Mouse (Mus musculus) megakaryocyte, embryonic 14.5 days (primary cell): ENCODE measurements around the gene Espl1. TPM values are rescaled to one million over a fixed set of nuclear protein-coding genes. Genes with fewer than 3 reads are reported as not detected.

ENCODE experiments used
- H3K27me3 ChIP-seq: replicated peaks from 2 replicates; pipeline ENCODE3; 2012; ENCODE audit warnings: inconsistent platforms
- H3K36me3 ChIP-seq: replicated peaks from 2 replicates; pipeline ENCODE3; 2012; ENCODE audit warnings: low read length, inconsistent platforms, mixed read lengths
- H3K4me1 ChIP-seq: 2 replicates; pipeline ENCODE4 v1.6.1; 2012; ENCODE audit warnings: inconsistent platforms
- H3K4me3 ChIP-seq: replicated peaks from 2 replicates; pipeline ENCODE3; 2012; ENCODE audit warnings: moderate library complexity, mild to moderate bottlenecking, inconsistent platforms
- H3K9me3 ChIP-seq: 2 replicates; pipeline ENCODE4 v1.6.1; 2012; ENCODE audit warnings: inconsistent platforms
- FLI1 ChIP-seq: IDR thresholded peaks from 2 replicates; pipeline ENCODE4 v1.6.1; 2012; ENCODE audit warnings: low read length, inconsistent platforms, mixed read lengths
- GATA1 ChIP-seq: IDR thresholded peaks from 3 replicates; pipeline ENCODE4 v1.6.1; 2012; ENCODE audit warnings: mixed read lengths, low read length, inconsistent platforms, borderline replicate concordance
- polyA plus RNA-seq: library from polyadenylated mRNA; stranded (reverse); fragments of >175 nt; gene quantifications from 2 replicates; pipeline ENCODE4 v1.2.3, GENCODE M21; 2012; ENCODE audit warnings: low replicate concordance; ENCODE audit not compliant: insufficient read depth

Gene Espl1
- polyA plus RNA-seq, 1 experiment = 7.5 TPM

DNA sequence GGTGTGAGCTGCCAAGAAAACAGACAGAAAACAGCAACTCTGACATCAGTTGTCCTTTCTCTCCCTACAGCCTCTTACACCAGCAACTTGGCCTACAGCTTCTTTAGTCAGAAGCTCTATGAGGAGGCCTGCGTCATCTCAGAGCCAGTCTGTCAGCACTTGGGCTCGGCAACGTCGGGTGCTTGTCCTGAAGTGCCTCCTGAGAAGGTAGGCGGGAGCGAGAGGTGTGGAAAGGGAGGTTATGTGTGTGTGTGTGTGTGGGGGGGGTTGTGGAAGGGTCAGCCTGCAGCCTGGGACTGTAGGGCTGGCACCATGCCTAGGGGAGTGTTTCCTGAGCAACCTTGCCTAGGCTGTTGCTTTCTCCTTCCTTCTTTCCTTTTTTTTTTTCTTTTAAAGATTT lies 6.5 kb downstream of the Espl1 start:
- no peaks in the 10 kb centered on the region for H3K27me3 ChIP-seq
- peaks cover 16% of the 10 kb centered on the region for H3K4me1 ChIP-seq
- peaks cover 84% of the 10 kb centered on the region for H3K36me3 ChIP-seq
- H3K9me3 ChIP-seq = no peaks in the 10 kb centered on the region
- TF ChIP-seq GATA1 (no peak), FLI1 (no peak)
- no peak overlapping the region for H3K4me3 ChIP-seq

DNA sequence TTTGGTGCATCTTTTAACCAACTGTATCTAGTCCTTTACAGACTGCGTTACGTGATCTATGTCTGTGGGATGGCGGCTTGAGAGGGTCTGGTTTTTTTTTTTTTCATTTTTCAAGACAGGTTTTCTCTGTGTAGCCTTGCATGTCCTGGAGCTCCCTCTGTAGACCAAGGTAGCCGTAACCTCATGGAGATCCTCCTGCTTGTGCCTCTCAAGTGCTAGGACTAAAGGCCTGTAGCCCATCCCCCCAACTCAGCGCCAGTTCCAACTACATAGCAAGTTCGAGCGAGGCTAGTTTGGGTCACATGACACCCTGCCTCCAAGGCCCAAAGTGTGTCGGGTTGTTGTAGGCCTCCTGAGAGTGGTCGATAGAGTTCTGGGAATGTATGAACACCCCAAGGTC lies 12.7 kb downstream of the Espl1 start:
- H3K27me3 ChIP-seq = no peaks in the 10 kb centered on the region
- no peak overlapping the region for H3K4me3 ChIP-seq
- H3K4me1 ChIP-seq = peaks cover 11% of the 10 kb centered on the region
- TF ChIP-seq GATA1 (no peak), FLI1 (no peak)
- H3K9me3 ChIP-seq = no peaks in the 10 kb centered on the region
- peaks cover 87% of the 10 kb centered on the region for H3K36me3 ChIP-seq

- TF ChIP-seq GATA1 (no peak), FLI1 (no peak)
- Histone ChIP-seq H3K9me3 (no peaks in the 10 kb centered on the region), H3K4me1 (peaks cover 14% of the 10 kb centered on the region), H3K4me3 (no peak overlapping the region), H3K27me3 (no peaks in the 10 kb centered on the region), H3K36me3 (peaks cover 86% of the 10 kb centered on the region)
Observed at GRCm38 (mm10) chr15:102310074-102310845, 14.2 kb downstream of the Espl1 start.

DNA sequence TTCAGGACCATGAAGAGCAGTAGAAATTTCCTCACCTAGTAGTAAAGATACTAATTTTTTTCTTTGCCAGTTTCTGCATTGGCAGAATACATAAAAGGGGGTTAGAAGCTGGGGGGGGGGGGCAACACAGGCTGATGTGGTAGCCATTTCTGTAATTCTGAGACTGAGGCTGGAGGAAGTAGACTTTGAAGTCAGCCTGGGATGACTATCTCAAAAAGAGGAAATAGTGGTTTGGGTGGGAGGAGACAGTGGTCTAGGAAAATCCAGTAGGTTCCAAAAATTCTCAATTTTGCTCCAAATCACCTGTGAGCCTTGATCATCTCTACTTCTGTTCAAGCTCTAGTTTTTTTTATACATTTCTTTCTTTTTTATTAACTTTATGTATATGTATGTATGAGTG lies 15.4 kb downstream of the Espl1 start:
- peaks cover 22% of the 10 kb centered on the region for H3K4me1 ChIP-seq
- H3K9me3 ChIP-seq = no peaks in the 10 kb centered on the region
- no peak overlapping the region for H3K4me3 ChIP-seq
- no peaks in the 10 kb centered on the region for H3K27me3 ChIP-seq
- TF ChIP-seq FLI1 = no peak
- no peak for TF ChIP-seq GATA1
- H3K36me3 ChIP-seq = peaks cover 86% of the 10 kb centered on the region

GRCm38 (mm10) chr15:102315292-102315691 lies 19.2 kb downstream of the Espl1 start:
- no peaks in the 10 kb centered on the region for H3K9me3 ChIP-seq
- peaks cover 22% of the 10 kb centered on the region for H3K4me1 ChIP-seq
- H3K36me3 ChIP-seq = peaks cover 80% of the 10 kb centered on the region
- H3K27me3 ChIP-seq = no peaks in the 10 kb centered on the region
- no peak for TF ChIP-seq GATA1
- no peak for TF ChIP-seq FLI1
- peak overlapping the region; percentile 18 for H3K4me3 ChIP-seq

- Histone ChIP-seq H3K36me3 (peaks cover 82% of the 10 kb centered on the region), H3K27me3 (no peaks in the 10 kb centered on the region), H3K4me3 (peak overlapping the region; percentile 47), H3K9me3 (no peaks in the 10 kb centered on the region), H3K4me1 (peaks cover 21% of the 10 kb centered on the region)
- no peak for TF ChIP-seq GATA1
Observed at GRCm38 (mm10) chr15:102316263-102316662, 20.2 kb downstream of the Espl1 start.

DNA sequence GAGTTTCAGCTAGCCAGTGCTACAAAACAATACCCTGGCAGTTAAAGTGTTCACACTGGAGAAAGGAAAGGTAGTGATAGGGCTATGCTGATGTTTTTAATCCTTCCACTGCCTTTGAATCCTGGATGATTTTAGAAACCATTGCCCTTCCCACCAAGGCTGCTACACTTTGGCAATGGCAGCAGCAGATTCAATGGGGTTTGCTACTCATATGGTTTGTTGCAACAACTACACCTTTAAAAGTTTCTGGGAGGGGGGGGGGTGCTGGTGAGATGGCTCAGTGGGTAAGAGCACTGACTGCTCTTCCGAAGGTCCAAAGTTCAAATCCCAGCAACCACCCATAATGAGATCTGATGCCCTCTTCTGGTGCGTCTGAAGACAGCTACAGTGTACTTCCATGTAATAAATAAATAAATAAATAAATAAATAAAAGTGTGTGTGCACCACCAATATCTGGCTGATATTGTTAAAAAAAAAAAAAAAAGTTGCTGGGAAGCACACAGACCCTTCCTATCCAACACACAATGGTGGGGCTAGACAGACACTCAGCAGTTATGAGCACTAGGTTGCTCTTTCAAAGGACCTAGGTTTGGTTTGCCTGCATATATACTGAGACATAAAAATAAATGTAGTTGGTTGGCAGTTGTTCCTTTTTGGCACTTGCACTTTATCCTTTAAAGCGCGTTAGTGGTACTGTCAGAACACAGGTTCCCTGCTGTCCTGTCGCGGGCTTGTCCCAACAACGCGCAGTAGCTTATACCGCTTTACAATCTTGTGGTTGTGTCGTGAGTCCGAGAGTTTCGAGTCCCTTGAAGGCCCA lies 28.8 kb downstream of the Espl1 start:
- TF ChIP-seq GATA1 (no peak), FLI1 (no peak)
- Histone ChIP-seq H3K4me1 (peaks cover 26% of the 10 kb centered on the region), H3K27me3 (no peaks in the 10 kb centered on the region), H3K36me3 (peaks cover 62% of the 10 kb centered on the region), H3K9me3 (no peaks in the 10 kb centered on the region), H3K4me3 (peak overlapping the region; percentile 94)

- peaks cover 61% of the 10 kb centered on the region for H3K36me3 ChIP-seq
- TF ChIP-seq FLI1 (no peak), GATA1 (no peak)
Observed at GRCm38 (mm10) chr15:102326022-102326576, 30.0 kb downstream of the Espl1 start, which contains the start of gene Pfdn5. TSS of gene Pfdn5 (plus strand) at chr15:102326116.

DNA sequence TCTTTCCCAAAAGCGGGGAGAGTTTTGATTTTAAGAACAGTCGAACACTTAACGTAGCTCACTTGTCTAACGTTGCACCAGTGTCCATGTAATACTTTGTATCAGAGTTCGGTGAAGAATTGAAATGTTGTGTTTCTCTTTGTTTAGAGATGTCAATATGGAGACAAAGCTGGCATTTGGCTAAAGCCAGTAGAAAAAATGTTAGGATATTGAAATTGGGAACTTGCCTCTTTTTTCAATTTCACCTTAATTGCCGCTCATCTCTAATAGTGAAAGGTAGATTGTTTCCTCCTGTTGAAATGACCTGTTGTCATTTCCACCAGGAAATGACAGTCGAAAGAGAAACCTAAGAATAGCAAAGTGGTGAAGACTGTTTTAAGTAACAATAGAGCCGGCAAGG lies 30.8 kb downstream of the Espl1 start:
- H3K27me3 ChIP-seq = no peaks in the 10 kb centered on the region
- peaks cover 59% of the 10 kb centered on the region for H3K36me3 ChIP-seq
- peaks cover 33% of the 10 kb centered on the region for H3K4me1 ChIP-seq
- TF ChIP-seq FLI1 = no peak
- H3K4me3 ChIP-seq = peak overlapping the region; percentile 95
- no peaks in the 10 kb centered on the region for H3K9me3 ChIP-seq

More at GRCm38 (mm10) chr15:102326022-102326576, 30.0 kb downstream of the Espl1 start, which contains the start of gene Pfdn5:
- Histone ChIP-seq H3K9me3 (no peaks in the 10 kb centered on the region), H3K27me3 (no peaks in the 10 kb centered on the region), H3K4me3 (peak within 1 kb of the TSS; percentile 95), H3K4me1 (peaks cover 26% of the 10 kb centered on the region)

DNA sequence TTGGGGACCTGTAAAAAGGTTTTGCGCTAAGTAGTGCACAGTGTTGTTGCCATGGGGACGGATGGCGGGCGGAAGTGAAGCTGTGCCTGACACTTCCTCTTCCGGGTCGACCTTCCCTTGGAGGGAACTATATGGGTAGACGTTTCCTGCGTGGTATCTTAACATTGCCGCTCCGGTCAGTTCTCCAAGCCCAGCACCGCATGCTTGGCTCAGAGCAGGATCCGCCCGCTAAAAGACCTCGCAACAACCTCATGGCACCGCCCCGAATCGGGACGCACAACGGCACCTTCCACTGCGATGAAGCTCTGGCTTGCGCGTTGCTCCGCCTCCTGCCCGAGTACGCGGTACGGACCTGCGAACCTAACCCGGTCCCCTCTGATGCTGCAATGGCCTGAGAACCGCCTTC lies 35.5 kb downstream of the Espl1 start, which contains the start of gene Myg1:
Gene Myg1, plus strand, starts transcription at position 100 of the 406 bp plus-strand sequence.
- H3K36me3 ChIP-seq = peaks cover 80% of the 10 kb centered on the region
- no peaks in the 10 kb centered on the region for H3K9me3 ChIP-seq
- peaks cover 44% of the 10 kb centered on the region for H3K4me1 ChIP-seq
- H3K4me3 ChIP-seq = peak within 1 kb of the TSS; percentile 96
- H3K27me3 ChIP-seq = no peaks in the 10 kb centered on the region
- TF ChIP-seq GATA1 = no peak
